14 mouse cellular contexts compared by ENCODE assay signal in genomic region chr4:46176313-46176712, GRCm38 (mm10). TPM values are rescaled to one million over a fixed set of nuclear protein-coding genes. Genes with fewer than 3 reads are reported as not detected.
DNase-seq lines count a peak whose midpoint lies in the region; ATAC-seq and TF ChIP-seq lines count a peak whose summit lies in the region.
"Had no signal": no experiment of that assay in that cellular context is flagged by ENCODE, and none has a peak within 500 bp of the region (broad histone marks: within the 10 kb centered on the region; RNA-seq: fewer than 3 reads in every experiment).

No protein-coding gene starts in this region.

- ATAC-seq in hindbrain, postnatal 0 days = no peak
- no peak for ATAC-seq in midbrain, postnatal 0 days (ENCODE audit: low FRiP score)
- ATAC-seq in midbrain, embryonic 11.5 days (ENCODE audit: low FRiP score) = no peak
- ATAC-seq in forebrain, embryonic 15.5 days (replicated peaks) = no peak

- no peaks in the 10 kb centered on the region for H3K9me3 ChIP-seq in hindbrain, postnatal 0 days (ENCODE audit: low read length)
- no peaks in the 10 kb centered on the region for H3K9me3 ChIP-seq in hindbrain, embryonic 10.5 days
- H3K9me3 ChIP-seq in midbrain, postnatal 0 days (ENCODE audit: low read length) = no peaks in the 10 kb centered on the region
- H3K9me3 ChIP-seq in midbrain, embryonic 11.5 days (ENCODE audit: control insufficient read depth, low read length) = no peaks in the 10 kb centered on the region
- H3K9me3 ChIP-seq in forebrain, embryonic 15.5 days = no peaks in the 10 kb centered on the region
- H3K9me3 ChIP-seq: heart, embryonic 13.5 days; hindbrain, embryonic 13.5 days; kidney, embryonic 15.5 days; liver, embryonic 15.5 days; midbrain, embryonic 10.5 days had no signal

- no peaks in the 10 kb centered on the region for H3K4me1 ChIP-seq in hindbrain, postnatal 0 days (ENCODE audit: insufficient read depth, low read length)
- no peaks in the 10 kb centered on the region for H3K4me1 ChIP-seq in hindbrain, embryonic 10.5 days (replicated peaks)
- no peaks in the 10 kb centered on the region for H3K4me1 ChIP-seq in midbrain, postnatal 0 days (ENCODE audit: insufficient read depth, low read length)
- no peaks in the 10 kb centered on the region for H3K4me1 ChIP-seq in midbrain, embryonic 11.5 days (ENCODE audit: control insufficient read depth, insufficient read depth, low read length)
- no peaks in the 10 kb centered on the region for H3K4me1 ChIP-seq in forebrain, embryonic 15.5 days
- H3K4me1 ChIP-seq: heart, embryonic 13.5 days; hindbrain, embryonic 13.5 days; kidney, embryonic 15.5 days; liver, embryonic 15.5 days; midbrain, embryonic 10.5 days had no signal

- no peak overlapping the region for H3K9ac ChIP-seq in hindbrain, postnatal 0 days (replicated peaks; ENCODE audit: low read length)
- H3K9ac ChIP-seq in midbrain, postnatal 0 days (replicated peaks; ENCODE audit: low read length, poor library complexity, severe bottlenecking) = no peak overlapping the region
- H3K9ac ChIP-seq in midbrain, embryonic 11.5 days (ENCODE audit: low read length) = no peak overlapping the region
- H3K9ac ChIP-seq in forebrain, embryonic 15.5 days (replicated peaks) = no peak overlapping the region
- H3K9ac ChIP-seq: heart, embryonic 13.5 days; hindbrain, embryonic 13.5 days; kidney, embryonic 15.5 days; liver, embryonic 15.5 days had no signal

- whole genome bisulfite sequencing in hindbrain, postnatal 0 days = 78% methylated on average over 4 of the region's 4 CpGs
- 73% methylated on average over 4 of the region's 4 CpGs for WGBS in hindbrain, embryonic 10.5 days
- 76% methylated on average over 4 of the region's 4 CpGs for WGBS in midbrain, postnatal 0 days
- 79% methylated on average over 4 of the region's 4 CpGs for WGBS in midbrain, embryonic 11.5 days
- WGBS in forebrain, embryonic 15.5 days = 73% methylated on average over 4 of the region's 4 CpGs

- no peaks in the 10 kb centered on the region for H3K27me3 ChIP-seq in hindbrain, postnatal 0 days (ENCODE audit: insufficient read depth, low read length)
- no peaks in the 10 kb centered on the region for H3K27me3 ChIP-seq in hindbrain, embryonic 10.5 days (ENCODE audit: insufficient read depth, poor library complexity, severe bottlenecking)
- no peaks in the 10 kb centered on the region for H3K27me3 ChIP-seq in midbrain, postnatal 0 days (ENCODE audit: insufficient read depth, low read length)
- no peaks in the 10 kb centered on the region for H3K27me3 ChIP-seq in midbrain, embryonic 11.5 days (ENCODE audit: control insufficient read depth, insufficient read depth, low read length)
- no peaks in the 10 kb centered on the region for H3K27me3 ChIP-seq in forebrain, embryonic 15.5 days
- H3K27me3 ChIP-seq: heart, embryonic 13.5 days; hindbrain, embryonic 13.5 days; kidney, embryonic 15.5 days; liver, embryonic 15.5 days had no signal

- no peak overlapping the region for H3K4me2 ChIP-seq in hindbrain, postnatal 0 days (ENCODE audit: low read depth, low read length)
- H3K4me2 ChIP-seq in midbrain, postnatal 0 days (ENCODE audit: low read depth, low read length, poor library complexity, severe bottlenecking) = no peak overlapping the region
- no peak overlapping the region for H3K4me2 ChIP-seq in midbrain, embryonic 11.5 days
- H3K4me2 ChIP-seq in forebrain, embryonic 15.5 days (replicated peaks) = no peak overlapping the region
- H3K4me2 ChIP-seq: heart, embryonic 13.5 days; hindbrain, embryonic 13.5 days; kidney, embryonic 15.5 days; liver, embryonic 15.5 days had no signal

- no peak overlapping the region for H3K4me3 ChIP-seq in hindbrain, postnatal 0 days (ENCODE audit: low read length)
- no peak overlapping the region for H3K4me3 ChIP-seq in hindbrain, embryonic 10.5 days
- H3K4me3 ChIP-seq in midbrain, postnatal 0 days (ENCODE audit: low read depth, low read length) = no peak overlapping the region
- no peak overlapping the region for H3K4me3 ChIP-seq in midbrain, embryonic 11.5 days (ENCODE audit: low read depth, low read length)
- no peak overlapping the region for H3K4me3 ChIP-seq in forebrain, embryonic 15.5 days
- H3K4me3 ChIP-seq: heart, embryonic 13.5 days; hindbrain, embryonic 13.5 days; kidney, embryonic 15.5 days; liver, embryonic 15.5 days; midbrain, embryonic 10.5 days had no signal

- no peak for DNase-seq in hindbrain, postnatal 0 days (ENCODE audit: low spot score)
- no peak for DNase-seq in hindbrain, embryonic 10.5 days (ENCODE audit: low spot score)
- no peak for DNase-seq in midbrain, postnatal 0 days (ENCODE audit: low spot score)
- no peak for DNase-seq in midbrain, embryonic 11.5 days (ENCODE audit: low spot score, missing footprints)
- peak; percentile 39 for DNase-seq in ZHBTc4 (ENCODE audit: low read depth, low spot score)
- DNase-seq in thymus, postnatal 4 days = peak; percentile 65
- no peak for DNase-seq in layer of hippocampus, postnatal 10 days (ENCODE audit: low spot score in 2 of 2)
- DNase-seq: adrenal gland, adult 2 months had no signal

- peak; percentile 39 for TF ChIP-seq CTCF in hindbrain, postnatal 0 days (IDR thresholded peaks at IDR 0.05; ENCODE audit: low read depth)
- peak; percentile 55 for TF ChIP-seq CTCF in midbrain, postnatal 0 days (IDR thresholded peaks at IDR 0.05)

- no peak overlapping the region for H3K27ac ChIP-seq in hindbrain, postnatal 0 days
- H3K27ac ChIP-seq in hindbrain, embryonic 10.5 days = no peak overlapping the region
- no peak overlapping the region for H3K27ac ChIP-seq in midbrain, postnatal 0 days (ENCODE audit: low read depth, low read length)
- H3K27ac ChIP-seq in midbrain, embryonic 11.5 days (ENCODE audit: low read depth, low read length) = no peak overlapping the region
- no peak overlapping the region for H3K27ac ChIP-seq in forebrain, embryonic 15.5 days (replicated peaks)
- H3K27ac ChIP-seq: heart, embryonic 13.5 days; hindbrain, embryonic 13.5 days; kidney, embryonic 15.5 days; liver, embryonic 15.5 days; midbrain, embryonic 10.5 days had no signal

- H3K36me3 ChIP-seq in hindbrain, postnatal 0 days (ENCODE audit: insufficient read depth, low read length) = peaks cover 68% of the 10 kb centered on the region
- peaks cover 100% of the 10 kb centered on the region for H3K36me3 ChIP-seq in hindbrain, embryonic 10.5 days
- H3K36me3 ChIP-seq in midbrain, postnatal 0 days (ENCODE audit: insufficient read depth, low read length) = peaks cover 61% of the 10 kb centered on the region
- H3K36me3 ChIP-seq in midbrain, embryonic 11.5 days (ENCODE audit: control insufficient read depth, insufficient read depth, low read length) = peaks cover 24% of the 10 kb centered on the region
- peaks cover 90% of the 10 kb centered on the region for H3K36me3 ChIP-seq in forebrain, embryonic 15.5 days

RNA-seq across cellular contexts. Expression of gene Xpa, which starts 19.8 kb away (rescaled TPM):
- 18.9 and 26.4 TPM in 2 replicates for total RNA-seq in hindbrain, postnatal 0 days (2014; rRNA removed)
- polyA plus RNA-seq in hindbrain, postnatal 0 days (2015; fragmentation: Nextera tagmentation; extraction: Ambion mirVana) = 35.9 and 39.2 TPM in 2 replicates
- 24.5 and 26.7 TPM in 2 replicates for polyA plus RNA-seq in hindbrain, embryonic 10.5 days (2016; fragmentation: Nextera tagmentation; extraction: Ambion mirVana)
- 13.2 and 24.6 TPM in 2 replicates for total RNA-seq in midbrain, postnatal 0 days (2014; rRNA removed)
- polyA plus RNA-seq in midbrain, postnatal 0 days (2015; fragmentation: Nextera tagmentation; extraction: Ambion mirVana) = 35.5 and 35.9 TPM in 2 replicates
- polyA plus RNA-seq in midbrain, embryonic 11.5 days (2014; fragmentation: Nextera tagmentation; extraction: Ambion mirVana) = 26.1 and 26.9 TPM in 2 replicates
- total RNA-seq in layer of hippocampus, postnatal 10 days (2021) = 10 to 100 TPM; 19.7 to 21.3 TPM
- 32.5 and 33.5 TPM in 2 replicates for polyA plus RNA-seq in forebrain, embryonic 15.5 days (2015; fragmentation: Nextera tagmentation; extraction: Ambion mirVana)

RNA-seq across cellular contexts. Expression of gene Tstd2, which starts 37.8 kb away (rescaled TPM):
- total RNA-seq in hindbrain, postnatal 0 days (2014; rRNA removed) = 20.2 and 25.5 TPM in 2 replicates
- 18.5 and 22.4 TPM in 2 replicates for polyA plus RNA-seq in hindbrain, postnatal 0 days (2015; fragmentation: Nextera tagmentation; extraction: Ambion mirVana)
- polyA plus RNA-seq in hindbrain, embryonic 10.5 days (2016; fragmentation: Nextera tagmentation; extraction: Ambion mirVana) = 57.2 and 64.0 TPM in 2 replicates
- 25.1 and 27.6 TPM in 2 replicates for total RNA-seq in midbrain, postnatal 0 days (2014; rRNA removed)
- 16.3 and 18.9 TPM in 2 replicates for polyA plus RNA-seq in midbrain, postnatal 0 days (2015; fragmentation: Nextera tagmentation; extraction: Ambion mirVana)
- 36.1 and 36.7 TPM in 2 replicates for polyA plus RNA-seq in midbrain, embryonic 11.5 days (2014; fragmentation: Nextera tagmentation; extraction: Ambion mirVana)
- 10 to 100 TPM; 17.4 to 23.2 TPM for total RNA-seq in layer of hippocampus, postnatal 10 days (2021)
- 36.8 and 41.3 TPM in 2 replicates for polyA plus RNA-seq in forebrain, embryonic 15.5 days (2015; fragmentation: Nextera tagmentation; extraction: Ambion mirVana)

RNA-seq across cellular contexts. Expression of gene Ncbp1, which starts 37.9 kb away (rescaled TPM):
- 34.8 and 35.3 TPM in 2 replicates for total RNA-seq in hindbrain, postnatal 0 days (2014; rRNA removed)
- polyA plus RNA-seq in hindbrain, postnatal 0 days (2015; fragmentation: Nextera tagmentation; extraction: Ambion mirVana) = 44.7 and 46.2 TPM in 2 replicates
- polyA plus RNA-seq in hindbrain, embryonic 10.5 days (2016; fragmentation: Nextera tagmentation; extraction: Ambion mirVana) = 108 and 123 TPM in 2 replicates
- total RNA-seq in midbrain, postnatal 0 days (2014; rRNA removed) = 33.4 and 41.8 TPM in 2 replicates
- polyA plus RNA-seq in midbrain, postnatal 0 days (2015; fragmentation: Nextera tagmentation; extraction: Ambion mirVana) = 45.1 and 45.9 TPM in 2 replicates
- polyA plus RNA-seq in midbrain, embryonic 11.5 days (2014; fragmentation: Nextera tagmentation; extraction: Ambion mirVana) = 143 and 161 TPM in 2 replicates
- 10 to 100 TPM; 52.6 to 56.5 TPM for total RNA-seq in layer of hippocampus, postnatal 10 days (2021)
- polyA plus RNA-seq in forebrain, embryonic 15.5 days (2015; fragmentation: Nextera tagmentation; extraction: Ambion mirVana) = 99.1 and 101 TPM in 2 replicates

Comparison
In these comparisons a context has a peak if more than half of its experiments do, and no peak if none do; other contexts are left out.
1. DNase-seq: peak in ZHBTc4 (single experiment) and thymus, postnatal 4 days (single experiment); none in hindbrain, postnatal 0 days (single experiment), hindbrain, embryonic 10.5 days (single experiment), midbrain, postnatal 0 days (single experiment), midbrain, embryonic 11.5 days (single experiment) and layer of hippocampus, postnatal 10 days (0 of 2).